Mouse (Mus musculus): ENCODE measurements around the gene Ddx39. TPM values are rescaled to one million over a fixed set of nuclear protein-coding genes. Genes with fewer than 3 reads are reported as not detected.

Ddx39 gene
- total RNA-seq, 2 experiments from 2014 or later, result 25.4 to 27.7 TPM

GRCm38 (mm10) chr8:83698661-83699453, 16.1 kb upstream of the Ddx39 start, which contains the start of gene Pkn1:
Gene Pkn1, minus strand, starts transcription at chr8:83699179.
- peak; percentile 44 to 75 for DNase-seq (ENCODE audit: low spot score in 2 of 2)

- no peak for DNase-seq (ENCODE audit: low spot score in 2 of 2)
Measured at GRCm38 (mm10) chr8:83699566-83699965, 15.4 kb upstream of the Ddx39 start.

- no peak for DNase-seq (ENCODE audit: low spot score in 2 of 2)
Measured at GRCm38 (mm10) chr8:83700423-83701085, 14.4 kb upstream of the Ddx39 start.

GRCm38 (mm10) chr8:83703426-83703825, 11.6 kb upstream of the Ddx39 start:
- DNase-seq (ENCODE audit: low spot score in 2 of 2), result no peak

- DNase-seq (ENCODE audit: low spot score in 2 of 2), result no peak
Measured at GRCm38 (mm10) chr8:83706411-83706810, 8.6 kb upstream of the Ddx39 start.

GRCm38 (mm10) chr8:83707554-83707953, 7.4 kb upstream of the Ddx39 start:
- DNase-seq (ENCODE audit: low spot score in 2 of 2), result no peak

- no peak for DNase-seq (ENCODE audit: low spot score in 2 of 2)
Measured at GRCm38 (mm10) chr8:83714676-83715030, 324 bp upstream of the Ddx39 start.

GRCm38 (mm10) chr8:83715771-83716170, 794 bp downstream of the Ddx39 start:
- no peak for DNase-seq (ENCODE audit: low spot score in 2 of 2)

GRCm38 (mm10) chr8:83716563-83716962, 1.6 kb downstream of the Ddx39 start:
- DNase-seq (ENCODE audit: low spot score in 2 of 2), result no peak

- DNase-seq (ENCODE audit: low spot score in 2 of 2), result no peak
Measured at GRCm38 (mm10) chr8:83719048-83719447, 4.1 kb downstream of the Ddx39 start.

GRCm38 (mm10) chr8:83719693-83720092, 4.7 kb downstream of the Ddx39 start:
- no peak for DNase-seq (ENCODE audit: low spot score in 2 of 2)

GRCm38 (mm10) chr8:83721405-83722025, 6.5 kb downstream of the Ddx39 start:
- DNase-seq (ENCODE audit: low spot score in 2 of 2), result no peak

- DNase-seq (ENCODE audit: low spot score in 2 of 2), result no peak
Measured at GRCm38 (mm10) chr8:83722631-83723030, 7.7 kb downstream of the Ddx39 start.

- no peak for DNase-seq (ENCODE audit: low spot score in 2 of 2)
Measured at GRCm38 (mm10) chr8:83723447-83724083, 8.6 kb downstream of the Ddx39 start.

GRCm38 (mm10) chr8:83724697-83725482, 9.9 kb downstream of the Ddx39 start:
- peak; percentile 85 to 90 for DNase-seq (ENCODE audit: low spot score in 2 of 2)

GRCm38 (mm10) chr8:83725521-83726102, 10.6 kb downstream of the Ddx39 start:
- DNase-seq (ENCODE audit: low spot score in 2 of 2), result no peak

GRCm38 (mm10) chr8:83729009-83729807, 14.2 kb downstream of the Ddx39 start:
- DNase-seq (ENCODE audit: low spot score in 2 of 2), result peak in 1 of 2 experiments; percentile 40

GRCm38 (mm10) chr8:83731906-83732305, 16.9 kb downstream of the Ddx39 start:
- no peak for DNase-seq (ENCODE audit: low spot score in 2 of 2)

- DNase-seq (ENCODE audit: low spot score in 2 of 2), result no peak
Measured at GRCm38 (mm10) chr8:83732919-83733318, 17.9 kb downstream of the Ddx39 start.

GRCm38 (mm10) chr8:83736681-83737080, 21.7 kb downstream of the Ddx39 start:
- no peak for DNase-seq (ENCODE audit: low spot score in 2 of 2)
